Mouse (Mus musculus) C2C12 (cell line): ENCODE measurements around the gene Serpina3n. TPM values are rescaled to one million over a fixed set of nuclear protein-coding genes. Genes with fewer than 3 reads are reported as not detected.
"Not testable (repeated sequence)": the region's sequence is repeated elsewhere in the genome, so short reads cannot be mapped to it uniquely, and the experiment has no call there.

Experiments
- H3K27me3 ChIP-seq: one replicate; pipeline ENCODE4 v1.6.1; 2011; ENCODE audit not compliant: control insufficient read depth, insufficient read depth, insufficient read length
- H3K36me3 ChIP-seq: one replicate; pipeline ENCODE4 v1.6.1; 2011; ENCODE audit not compliant: control insufficient read depth, insufficient read depth
- H3K4me3 ChIP-seq: one replicate; pipeline ENCODE4 v1.5.1; 2011; ENCODE audit warnings: mild to moderate bottlenecking, control low read depth; ENCODE audit not compliant: poor library complexity, insufficient read depth, severe bottlenecking
- H3K79me2 ChIP-seq: one replicate; pipeline ENCODE4 v1.6.1; 2011; ENCODE audit not compliant: control insufficient read depth, insufficient read depth
- H3K79me3 ChIP-seq: one replicate; pipeline ENCODE4 v1.6.1; 2011; ENCODE audit warnings: low read depth, control low read depth
- H3ac ChIP-seq: one replicate; pipeline ENCODE3; 2011; ENCODE audit warnings: low read depth; ENCODE audit not compliant: control insufficient read depth, insufficient read length
- CEBPB ChIP-seq: IDR thresholded peaks from one replicate; pipeline ENCODE4 v1.6.1; 2011; ENCODE audit warnings: low read depth, mild to moderate bottlenecking, control low read depth, moderate library complexity
- CTCF ChIP-seq: IDR thresholded peaks from one replicate; pipeline ENCODE4 v1.5.1; 2011; ENCODE audit not compliant: control insufficient read depth, insufficient read depth, insufficient read length
- FOSL1 ChIP-seq: IDR thresholded peaks from one replicate; pipeline ENCODE4 v1.8.0; 2011; ENCODE audit warnings: mild to moderate bottlenecking, low read length; ENCODE audit not compliant: poor library complexity, insufficient read depth, severe bottlenecking
- MAX ChIP-seq: IDR thresholded peaks from one replicate; pipeline ENCODE4 v1.6.1; 2011; ENCODE audit warnings: mild to moderate bottlenecking, control low read depth
- MYOD1 ChIP-seq: IDR thresholded peaks from one replicate; pipeline ENCODE4 v1.6.1; 2011; ENCODE audit warnings: low read depth; ENCODE audit not compliant: control insufficient read depth, insufficient read length
- MYOG ChIP-seq: IDR thresholded peaks from one replicate; pipeline ENCODE4 v1.6.1; 2011; ENCODE audit not compliant: control insufficient read depth, insufficient read length; ENCODE audit errors: extremely low read depth
- USF1 ChIP-seq: IDR thresholded peaks from one replicate; pipeline ENCODE4 v1.6.1; 2011; ENCODE audit warnings: low read depth, mild to moderate bottlenecking, control low read depth, moderate library complexity
- polyA plus RNA-seq: library from polyadenylated mRNA; unstranded; fragments of >200 nt; fragmentation: generic; extraction: Trizol; gene quantifications from one replicate; pipeline ENCODE4 v1.2.1, GENCODE M21; 2012; ENCODE audit warnings: missing spikeins

Serpina3n gene
- polyA plus RNA-seq, 1 experiment = not detected

- Histone ChIP-seq H3K4me3 (no peak overlapping the region), H3K36me3 (no peaks in the 10 kb centered on the region), H3K27me3 (peaks cover 9% of the 10 kb centered on the region), H3K79me2 (no peaks in the 10 kb centered on the region), H3ac (no peak overlapping the region), H3K79me3 (no peaks in the 10 kb centered on the region)
- no peak for TF ChIP-seq MYOD1
- TF ChIP-seq CEBPB = no peak
- TF ChIP-seq MAX = no peak
- TF ChIP-seq USF1 = no peak
- no peak for TF ChIP-seq MYOG
- TF ChIP-seq CTCF = no peak
- TF ChIP-seq FOSL1 = no peak
Observed at GRCm38 (mm10) chr12:104433214-104433613, 26.7 kb downstream of the Serpina3n start.

- H3K4me3 ChIP-seq = no peak overlapping the region
- no peaks in the 10 kb centered on the region for H3K79me3 ChIP-seq
- TF ChIP-seq MYOD1 (no peak), FOSL1 (no peak), USF1 (no peak), CTCF (no peak), MYOG (no peak), MAX (no peak), CEBPB (no peak)
- no peak overlapping the region for H3ac ChIP-seq
- H3K27me3 ChIP-seq = peaks cover 9% of the 10 kb centered on the region
- H3K36me3 ChIP-seq = no peaks in the 10 kb centered on the region
- no peaks in the 10 kb centered on the region for H3K79me2 ChIP-seq
Observed at GRCm38 (mm10) chr12:104433951-104434735, 27.6 kb downstream of the Serpina3n start.

- Histone ChIP-seq H3K36me3 (no peaks in the 10 kb centered on the region), H3ac (no peak overlapping the region), H3K79me3 (no peaks in the 10 kb centered on the region), H3K27me3 (peaks cover 8% of the 10 kb centered on the region), H3K4me3 (no peak overlapping the region), H3K79me2 (no peaks in the 10 kb centered on the region)
- no peak for TF ChIP-seq MYOD1
- TF ChIP-seq CTCF = peak; percentile 79
- TF ChIP-seq CEBPB = no peak
- TF ChIP-seq FOSL1 = no peak
Observed at GRCm38 (mm10) chr12:104440087-104440760, 33.7 kb downstream of the Serpina3n start.

- Histone ChIP-seq H3K79me3 (no peaks in the 10 kb centered on the region), H3K36me3 (no peaks in the 10 kb centered on the region), H3K27me3 (peaks cover 5% of the 10 kb centered on the region), H3ac (no peak overlapping the region), H3K4me3 (no peak overlapping the region), H3K79me2 (no peaks in the 10 kb centered on the region)
- no peak for TF ChIP-seq MAX
- TF ChIP-seq USF1 = peak; percentile 7
- no peak for TF ChIP-seq FOSL1
- TF ChIP-seq CEBPB = no peak
- TF ChIP-seq MYOG = no peak
- TF ChIP-seq MYOD1 = no peak
- no peak for TF ChIP-seq CTCF
Observed at GRCm38 (mm10) chr12:104443716-104444115, 37.2 kb downstream of the Serpina3n start.

- not testable (repeated sequence) for H3K4me3 ChIP-seq, H3K27me3 ChIP-seq, H3K79me2 ChIP-seq, H3K79me3 ChIP-seq, H3K36me3 ChIP-seq, H3ac ChIP-seq
Observed at GRCm38 (mm10) chr12:104447056-104447455, 40.5 kb downstream of the Serpina3n start.

GRCm38 (mm10) chr12:104448099-104448498, 41.6 kb downstream of the Serpina3n start:
- no peaks in the 10 kb centered on the region for H3K79me3 ChIP-seq
- H3K4me3 ChIP-seq = no peak overlapping the region
- no peaks in the 10 kb centered on the region for H3K79me2 ChIP-seq
- H3K36me3 ChIP-seq = no peaks in the 10 kb centered on the region
- no peaks in the 10 kb centered on the region for H3K27me3 ChIP-seq
- TF ChIP-seq CEBPB (no peak), USF1 (no peak), MAX (no peak), CTCF (no peak), MYOG (no peak), MYOD1 (no peak), FOSL1 (no peak)
- no peak overlapping the region for H3ac ChIP-seq
